Mouse (Mus musculus): ENCODE measurements at regions not wholly inside any gene's neighbourhood (a gene's known extent, or its start where the extent isn't known, plus 50 kb on each side); places are given as distances from the start of the nearest gene placed in this dataset.

GRCm38 (mm10) chr17:84110000-84110695 lies 77.6 kb downstream of the Zfp36l2 start:
- Histone ChIP-seq H3K27ac (ENCODE audit: insufficient read depth, low read length) (no peak overlapping the region), H3K4me3 (ENCODE audit: insufficient read depth, low read length) (no peak overlapping the region)
- TF ChIP-seq POLR2A (IDR thresholded peaks at IDR 0.05; ENCODE audit: extremely low read depth, insufficient read depth, low read length) = no peak
- no peak for TF ChIP-seq CTCF (IDR thresholded peaks at IDR 0.05; ENCODE audit: extremely low read depth, insufficient read depth, low read length)

GRCm38 (mm10) chr17:84107946-84108686 lies 79.6 kb downstream of the Zfp36l2 start:
- TF ChIP-seq POLR2A (IDR thresholded peaks at IDR 0.05; ENCODE audit: extremely low read depth, insufficient read depth, low read length) (no peak), CTCF (IDR thresholded peaks at IDR 0.05; ENCODE audit: extremely low read depth, insufficient read depth, low read length) (no peak)
- no peak overlapping the region for H3K4me3 ChIP-seq (ENCODE audit: insufficient read depth, low read length)
- H3K27ac ChIP-seq (ENCODE audit: insufficient read depth, low read length) = no peak overlapping the region
- 0 out of 2 replicates have a peak, but pooled peaks cover 1% of the 10 kb centered on the region for H3K4me1 ChIP-seq (ENCODE audit: control insufficient read depth, insufficient read depth, low read length)

More at GRCm38 (mm10) chr17:84110000-84110695, 77.6 kb downstream of the Zfp36l2 start:
- H3K4me1 ChIP-seq (ENCODE audit: control insufficient read depth, insufficient read depth, low read length) = 0 out of 2 replicates have a peak, but pooled peaks cover 1% of the 10 kb centered on the region

- H3K4me3 ChIP-seq (ENCODE audit: insufficient read depth, low read length) = no peak overlapping the region
- TF ChIP-seq POLR2A (IDR thresholded peaks at IDR 0.05; ENCODE audit: extremely low read depth, insufficient read depth, low read length) (no peak), CTCF (IDR thresholded peaks at IDR 0.05; ENCODE audit: extremely low read depth, insufficient read depth, low read length) (no peak)
- H3K4me1 ChIP-seq (ENCODE audit: control insufficient read depth, insufficient read depth, low read length) = 0 out of 2 replicates have a peak, but pooled peaks cover 1% of the 10 kb centered on the region
- no peak overlapping the region for H3K27ac ChIP-seq (ENCODE audit: insufficient read depth, low read length)
Measured at GRCm38 (mm10) chr17:84107497-84107896, 80.2 kb downstream of the Zfp36l2 start.

- Histone ChIP-seq H3K4me1 (ENCODE audit: control insufficient read depth, insufficient read depth, low read length) (no peaks in the 10 kb centered on the region), H3K27ac (ENCODE audit: insufficient read depth, low read length) (no peak overlapping the region), H3K4me3 (ENCODE audit: insufficient read depth, low read length) (no peak overlapping the region)
- TF ChIP-seq POLR2A (IDR thresholded peaks at IDR 0.05; ENCODE audit: extremely low read depth, insufficient read depth, low read length) (no peak), CTCF (IDR thresholded peaks at IDR 0.05; ENCODE audit: extremely low read depth, insufficient read depth, low read length) (no peak)
Measured at GRCm38 (mm10) chr17:84104242-84104641, 83.5 kb downstream of the Zfp36l2 start.

- H3K4me3 ChIP-seq (ENCODE audit: insufficient read depth, low read length) = no peak overlapping the region
- H3K27ac ChIP-seq (ENCODE audit: insufficient read depth, low read length) = no peak overlapping the region
- no peaks in the 10 kb centered on the region for H3K4me1 ChIP-seq (ENCODE audit: control insufficient read depth, insufficient read depth, low read length)
Measured at GRCm38 (mm10) chr17:84103344-84103743, 84.4 kb downstream of the Zfp36l2 start.

GRCm38 (mm10) chr17:84101652-84102051 lies 86.1 kb downstream of the Zfp36l2 start:
- H3K27ac ChIP-seq (ENCODE audit: insufficient read depth, low read length) = 0 out of 2 replicates have a peak overlapping the region, but pooled peaks have one; percentile 0

More at GRCm38 (mm10) chr17:84103344-84103743, 84.4 kb downstream of the Zfp36l2 start:
- no peak for TF ChIP-seq POLR2A (IDR thresholded peaks at IDR 0.05; ENCODE audit: extremely low read depth, insufficient read depth, low read length)
- no peak for TF ChIP-seq CTCF (IDR thresholded peaks at IDR 0.05; ENCODE audit: extremely low read depth, insufficient read depth, low read length)

GRCm38 (mm10) chr17:84100523-84100922 lies 87.2 kb downstream of the Zfp36l2 start:
- Histone ChIP-seq H3K4me1 (ENCODE audit: control insufficient read depth, insufficient read depth, low read length) (0 out of 2 replicates have a peak, but pooled peaks cover 1% of the 10 kb centered on the region), H3K4me3 (ENCODE audit: insufficient read depth, low read length) (no peak overlapping the region), H3K27ac (ENCODE audit: insufficient read depth, low read length) (no peak overlapping the region)
- TF ChIP-seq CTCF (IDR thresholded peaks at IDR 0.05; ENCODE audit: extremely low read depth, insufficient read depth, low read length) (no peak), POLR2A (IDR thresholded peaks at IDR 0.05; ENCODE audit: extremely low read depth, insufficient read depth, low read length) (no peak)

More at GRCm38 (mm10) chr17:84101652-84102051, 86.1 kb downstream of the Zfp36l2 start:
- Histone ChIP-seq H3K4me3 (ENCODE audit: insufficient read depth, low read length) (no peak overlapping the region), H3K4me1 (ENCODE audit: control insufficient read depth, insufficient read depth, low read length) (0 out of 2 replicates have a peak, but pooled peaks cover 1% of the 10 kb centered on the region)
- no peak for TF ChIP-seq CTCF (IDR thresholded peaks at IDR 0.05; ENCODE audit: extremely low read depth, insufficient read depth, low read length)

GRCm38 (mm10) chr17:84099737-84100136 lies 88.0 kb downstream of the Zfp36l2 start:
- TF ChIP-seq CTCF (IDR thresholded peaks at IDR 0.05; ENCODE audit: extremely low read depth, insufficient read depth, low read length) (no peak), POLR2A (IDR thresholded peaks at IDR 0.05; ENCODE audit: extremely low read depth, insufficient read depth, low read length) (no peak)
- H3K4me1 ChIP-seq (ENCODE audit: control insufficient read depth, insufficient read depth, low read length) = 0 out of 2 replicates have a peak, but pooled peaks cover 1% of the 10 kb centered on the region
- H3K27ac ChIP-seq (ENCODE audit: insufficient read depth, low read length) = 0 out of 2 replicates have a peak overlapping the region, but pooled peaks have one; percentile 11
- H3K4me3 ChIP-seq (ENCODE audit: insufficient read depth, low read length) = no peak overlapping the region

GRCm38 (mm10) chr17:84097871-84098430 lies 89.8 kb downstream of the Zfp36l2 start:
- Histone ChIP-seq H3K4me3 (ENCODE audit: insufficient read depth, low read length) (no peak overlapping the region), H3K27ac (ENCODE audit: insufficient read depth, low read length) (peak overlapping the region; percentile 96; the same call in 1 of the 2 replicates), H3K4me1 (ENCODE audit: control insufficient read depth, insufficient read depth, low read length) (0 out of 2 replicates have a peak, but pooled peaks cover 1% of the 10 kb centered on the region)
- TF ChIP-seq CTCF (IDR thresholded peaks at IDR 0.05; ENCODE audit: extremely low read depth, insufficient read depth, low read length) (no peak), POLR2A (IDR thresholded peaks at IDR 0.05; ENCODE audit: extremely low read depth, insufficient read depth, low read length) (no peak)

Data from cortical plate, adult 2 months (tissue).